Mouse (Mus musculus) left cerebral cortex, adult 2 months (tissue): ENCODE measurements at regions not wholly inside any gene's neighbourhood (a gene's known extent, or its start where the extent isn't known, plus 50 kb on each side); places are given as distances from the start of the nearest gene placed in this dataset.

Experiments used
- DNase-seq, 2 experiments: peaks; one replicate each; pipeline ENCODE4 v3.0.0; 2021 to 2022; ENCODE audit warnings: low spot score in 2 of 2, mixed read lengths in 1 of 2; ENCODE audit errors: extremely low spot score in 1 of 2
- H3K27ac ChIP-seq: fragments of 200-600 bp; 2 replicates; pipeline ENCODE4 v1.8.1; 2022
- H3K4me3 ChIP-seq: fragments of 200-600 bp; 2 replicates; pipeline ENCODE4 v1.8.1; 2022
- CTCF ChIP-seq: fragments of 200-600 bp; IDR thresholded peaks from 2 replicates; pipeline ENCODE4 v1.8.1; 2022; ENCODE audit warnings: antibody characterized with exemption, mild to moderate bottlenecking, moderate library complexity
- intact Hi-C: fragments of 180-260 bp; cut with DNase I; formaldehyde crosslinking; loops from one replicate; pipeline ENCODE4 v1.15.1; 2025

- Histone ChIP-seq H3K4me3 (no peak overlapping the region), H3K27ac (no peak overlapping the region)
- intact Hi-C loops: no loop called here
- DNase-seq: no peak
- no peak for TF ChIP-seq CTCF
Measured at GRCm38 (mm10) chr12:95937705-95938104, 245.7 kb downstream of the Flrt2 start.

- no peak overlapping the region for H3K4me3 ChIP-seq
- no peak for TF ChIP-seq CTCF
- no peak for DNase-seq
- no peak overlapping the region for H3K27ac ChIP-seq
- intact Hi-C loops: no loop called here
Measured at GRCm38 (mm10) chr12:95940465-95941012, 248.5 kb downstream of the Flrt2 start.

- DNase-seq: no peak
- intact Hi-C loops: no loop called here
- H3K4me3 ChIP-seq: no peak overlapping the region
- no peak overlapping the region for H3K27ac ChIP-seq
- TF ChIP-seq CTCF: no peak
Measured at GRCm38 (mm10) chr12:95959786-95960504, 267.9 kb downstream of the Flrt2 start.

GRCm38 (mm10) chr12:95960505-95960871, 268.5 kb downstream of the Flrt2 start:
- DNase-seq: peak in 1 of 2 experiments; percentile 7
- no peak for TF ChIP-seq CTCF
- intact Hi-C loops: no loop called here
- Histone ChIP-seq H3K27ac (no peak overlapping the region), H3K4me3 (no peak overlapping the region)

- no peak for DNase-seq
- intact Hi-C loops: no loop called here
- Histone ChIP-seq H3K4me3 (no peak overlapping the region), H3K27ac (no peak overlapping the region)
- no peak for TF ChIP-seq CTCF
Measured at GRCm38 (mm10) chr12:95962817-95963216, 270.8 kb downstream of the Flrt2 start.

GRCm38 (mm10) chr12:95988669-95989288, 296.8 kb downstream of the Flrt2 start:
- no peak overlapping the region for H3K4me3 ChIP-seq
- TF ChIP-seq CTCF: no peak
- intact Hi-C loops: no loop called here
- H3K27ac ChIP-seq: no peak overlapping the region
- no peak for DNase-seq

GRCm38 (mm10) chr12:95994963-95995362, 302.9 kb downstream of the Flrt2 start:
- intact Hi-C loops: no loop called here
- no peak overlapping the region for H3K4me3 ChIP-seq
- no peak for TF ChIP-seq CTCF
- DNase-seq: no peak
- no peak overlapping the region for H3K27ac ChIP-seq

GRCm38 (mm10) chr12:96030180-96030579, 338.2 kb downstream of the Flrt2 start:
- TF ChIP-seq CTCF: no peak
- Histone ChIP-seq H3K4me3 (no peak overlapping the region), H3K27ac (no peak overlapping the region)
- no peak for DNase-seq
- intact Hi-C loops: no loop called here

- H3K4me3 ChIP-seq: no peak overlapping the region
- intact Hi-C loops: no loop called here
- no peak for TF ChIP-seq CTCF
- DNase-seq: no peak
- H3K27ac ChIP-seq: no peak overlapping the region
Measured at GRCm38 (mm10) chr12:96075365-96075764, 383.3 kb downstream of the Flrt2 start.

GRCm38 (mm10) chr12:96090995-96091394, 399.0 kb downstream of the Flrt2 start:
- intact Hi-C loops: no loop called here
- TF ChIP-seq CTCF: no peak; the same call in none of the 2 replicates
- DNase-seq: no peak
- H3K27ac ChIP-seq: no peak overlapping the region
- H3K4me3 ChIP-seq: no peak overlapping the region

GRCm38 (mm10) chr12:96106254-96106653, 414.2 kb downstream of the Flrt2 start:
- intact Hi-C loops: no loop called here
- no peak overlapping the region for H3K4me3 ChIP-seq
- H3K27ac ChIP-seq: no peak overlapping the region
- no peak for TF ChIP-seq CTCF
- no peak for DNase-seq

- intact Hi-C loops: no loop called here
- H3K27ac ChIP-seq: no peak overlapping the region
- no peak overlapping the region for H3K4me3 ChIP-seq
- no peak for DNase-seq
- no peak for TF ChIP-seq CTCF
Measured at GRCm38 (mm10) chr12:96114727-96115379, 422.8 kb downstream of the Flrt2 start.
